Mouse (Mus musculus) intestine, postnatal 0 days (tissue): ENCODE measurements around the gene Dnttip1. TPM values are rescaled to one million over a fixed set of nuclear protein-coding genes. Genes with fewer than 3 reads are reported as not detected.

Experiments
- ATAC-seq: fragments of 200-750 bp; cut with Nextera tagmentation; 2 replicates; pipeline ENCODE4 v1.8.0; 2017; ENCODE audit warnings: mild to moderate bottlenecking, moderate TSS enrichment, moderate library complexity
- H3K27ac ChIP-seq: fragments of 300-500 bp; sonication (generic); 2 replicates; pipeline ENCODE4 v1.5.1; 2014; ENCODE audit warnings: mild to moderate bottlenecking, low read depth, low read length, moderate library complexity
- H3K27me3 ChIP-seq: fragments of 300-500 bp; sonication (generic); replicated peaks from 2 replicates; pipeline ENCODE4 v1.6.1; 2014; ENCODE audit warnings: low read length, mixed read lengths; ENCODE audit not compliant: control insufficient read depth, insufficient read depth
- H3K36me3 ChIP-seq: fragments of 300-500 bp; sonication (generic); 2 replicates; pipeline ENCODE4 v1.6.1; 2014; ENCODE audit warnings: mild to moderate bottlenecking, moderate library complexity; ENCODE audit not compliant: control insufficient read depth, insufficient read depth
- H3K4me1 ChIP-seq: fragments of 300-500 bp; sonication (generic); replicated peaks from 2 replicates; pipeline ENCODE4 v1.6.1; 2014; ENCODE audit warnings: antibody characterized with exemption, low read length, mixed read lengths; ENCODE audit not compliant: control insufficient read depth, insufficient read depth
- H3K4me2 ChIP-seq: fragments of 300-500 bp; sonication (generic); replicated peaks from 2 replicates; pipeline ENCODE4 v1.6.1; 2014; ENCODE audit warnings: low read depth, mild to moderate bottlenecking, moderate library complexity
- H3K4me3 ChIP-seq: fragments of 300-500 bp; sonication (generic); 2 replicates; pipeline ENCODE4 v1.5.1; 2014; ENCODE audit warnings: low read depth, low read length
- H3K9ac ChIP-seq: fragments of 300-500 bp; sonication (generic); 2 replicates; pipeline ENCODE4 v1.6.1; 2014; ENCODE audit warnings: mild to moderate bottlenecking, low read depth, low read length
- H3K9me3 ChIP-seq: fragments of 300-500 bp; sonication (generic); 2 replicates; pipeline ENCODE4 v1.6.1; 2016; ENCODE audit warnings: mixed run types; ENCODE audit not compliant: control insufficient read depth
- CTCF ChIP-seq: sonication (generic); IDR thresholded peaks from 2 replicates; pipeline ENCODE4 v1.5.1; 2016; ENCODE audit warnings: low read depth, mild to moderate bottlenecking, control low read depth, antibody characterized with exemption, moderate library complexity
- WGBS: fragments of 180-500 bp; shearing (Covaris S2); extraction: QIAGEN DNeasy Blood & Tissue Kit; methylation state at CpG from one replicate; pipeline ENCODE4 v1.1.7; 2014; 5-methylcytosine and 5-hydroxymethylcytosine counted together
- polyA plus RNA-seq: library from polyadenylated mRNA; unstranded; fragments of >200 nt; fragmentation: Nextera tagmentation; extraction: Ambion mirVana; gene quantifications from 2 replicates; pipeline ENCODE4 v1.2.1, GENCODE M21; 2015

Dnttip1 gene
- polyA plus RNA-seq, 1 experiment from 2014 or later, result 43.3 TPM

GRCm38 (mm10) chr2:164733259-164733658 lies 12.5 kb upstream of the Dnttip1 start:
- H3K36me3 ChIP-seq, result no peaks in the 10 kb centered on the region
- no peak overlapping the region for H3K27ac ChIP-seq
- TF ChIP-seq CTCF, result no peak
- peaks cover 4% of the 10 kb centered on the region; the same call in 1 of the 2 replicates for H3K4me1 ChIP-seq
- no peaks in the 10 kb centered on the region for H3K27me3 ChIP-seq
- H3K9me3 ChIP-seq, result no peaks in the 10 kb centered on the region
- no peak overlapping the region for H3K4me2 ChIP-seq
- ATAC-seq, result no peak
- H3K4me3 ChIP-seq, result no peak overlapping the region
- H3K9ac ChIP-seq, result no peak overlapping the region
- WGBS, result 33% methylated on average over 2 of the region's 2 CpGs

- no peak overlapping the region for H3K9ac ChIP-seq
- WGBS, result 65% methylated on average over 5 of the region's 5 CpGs
- H3K27me3 ChIP-seq, result no peaks in the 10 kb centered on the region
- H3K36me3 ChIP-seq, result no peaks in the 10 kb centered on the region
- no peak for TF ChIP-seq CTCF
- ATAC-seq, result no peak
- no peak overlapping the region for H3K27ac ChIP-seq
- H3K4me3 ChIP-seq, result no peak overlapping the region
- H3K4me1 ChIP-seq, result peaks cover 4% of the 10 kb centered on the region; the same call in 1 of the 2 replicates
- no peak overlapping the region for H3K4me2 ChIP-seq
- no peaks in the 10 kb centered on the region for H3K9me3 ChIP-seq
Measured at GRCm38 (mm10) chr2:164734839-164735238, 10.9 kb upstream of the Dnttip1 start.

- peaks cover 4% of the 10 kb centered on the region; the same call in 1 of the 2 replicates for H3K4me1 ChIP-seq
- no peak overlapping the region for H3K9ac ChIP-seq
- H3K27me3 ChIP-seq, result no peaks in the 10 kb centered on the region
- H3K27ac ChIP-seq, result no peak overlapping the region
- no peak overlapping the region for H3K4me2 ChIP-seq
- no peak for ATAC-seq
- no peak for TF ChIP-seq CTCF
- WGBS, result 83% methylated on average over 5 of the region's 5 CpGs
- H3K4me3 ChIP-seq, result no peak overlapping the region
- H3K36me3 ChIP-seq, result no peaks in the 10 kb centered on the region
- H3K9me3 ChIP-seq, result no peaks in the 10 kb centered on the region
Measured at GRCm38 (mm10) chr2:164735446-164735845, 10.3 kb upstream of the Dnttip1 start.

GRCm38 (mm10) chr2:164737377-164738090 lies 8.2 kb upstream of the Dnttip1 start:
- Histone ChIP-seq H3K36me3 (no peaks in the 10 kb centered on the region), H3K9me3 (no peaks in the 10 kb centered on the region), H3K27ac (peak overlapping the region; percentile 65), H3K4me3 (no peak overlapping the region), H3K4me1 (peaks cover 4% of the 10 kb centered on the region; the same call in 1 of the 2 replicates), H3K9ac (no peak overlapping the region), H3K27me3 (no peaks in the 10 kb centered on the region), H3K4me2 (no peak overlapping the region)
- ATAC-seq, result peak; percentile 93
- WGBS, result 40% methylated on average over 3 of the region's 3 CpGs
- no peak for TF ChIP-seq CTCF

- Histone ChIP-seq H3K4me2 (no peak overlapping the region), H3K27ac (no peak overlapping the region), H3K27me3 (no peaks in the 10 kb centered on the region), H3K9ac (no peak overlapping the region), H3K4me3 (no peak overlapping the region), H3K9me3 (no peaks in the 10 kb centered on the region), H3K36me3 (no peaks in the 10 kb centered on the region), H3K4me1 (no peaks in the 10 kb centered on the region; the same call in 1 of the 2 replicates)
- 58% methylated on average over 7 of the region's 7 CpGs for WGBS
- TF ChIP-seq CTCF, result no peak
- no peak for ATAC-seq
Measured at GRCm38 (mm10) chr2:164739876-164740275, 5.9 kb upstream of the Dnttip1 start.

GRCm38 (mm10) chr2:164744987-164745386 lies 796 bp upstream of the Dnttip1 start:
- peak overlapping the region; percentile 83 for H3K4me3 ChIP-seq
- H3K36me3 ChIP-seq, result peaks cover 14% of the 10 kb centered on the region
- H3K27ac ChIP-seq, result no peak overlapping the region
- no peaks in the 10 kb centered on the region for H3K9me3 ChIP-seq
- 0 out of 2 replicates have a peak, but pooled peaks cover 5% of the 10 kb centered on the region for H3K4me1 ChIP-seq
- H3K27me3 ChIP-seq, result no peaks in the 10 kb centered on the region
- no peak for TF ChIP-seq CTCF
- peak overlapping the region; percentile 98 for H3K9ac ChIP-seq
- ATAC-seq, result no peak
- WGBS, result 67% methylated on average over 13 of the region's 13 CpGs
- H3K4me2 ChIP-seq, result peak overlapping the region; percentile 90
